Mouse (Mus musculus) limb, embryonic 12.5 days (tissue): ENCODE measurements around the gene Ldha. TPM values are rescaled to one million over a fixed set of nuclear protein-coding genes. Genes with fewer than 3 reads are reported as not detected.
"Not testable (repeated sequence)": the region's sequence is repeated elsewhere in the genome, so short reads cannot be mapped to it uniquely, and the experiment has no call there.

ENCODE experiments used
- ATAC-seq: fragments of 200-750 bp; cut with Nextera tagmentation; 2 replicates; pipeline ENCODE4 v1.8.0; 2017; ENCODE audit warnings: low read depth, moderate TSS enrichment; ENCODE audit not compliant: insufficient number of reproducible peaks, insufficient read depth, low FRiP score, low TSS enrichment
- H3K27ac ChIP-seq: fragments of 300-500 bp; sonication (generic); 2 replicates; pipeline ENCODE4 v1.5.1; 2016; ENCODE audit warnings: mild to moderate bottlenecking, moderate library complexity
- H3K27me3 ChIP-seq: fragments of 300-500 bp; sonication (generic); 2 replicates; pipeline ENCODE4 v1.6.1; 2016; ENCODE audit warnings: mild to moderate bottlenecking, moderate library complexity
- H3K36me3 ChIP-seq: fragments of 300-500 bp; sonication (generic); 2 replicates; pipeline ENCODE4 v1.6.1; 2016; ENCODE audit warnings: mild to moderate bottlenecking, moderate library complexity
- H3K4me1 ChIP-seq: fragments of 300-500 bp; sonication (generic); replicated peaks from 2 replicates; pipeline ENCODE4 v1.6.1; 2016
- H3K4me2 ChIP-seq: fragments of 300-500 bp; sonication (generic); 2 replicates; pipeline ENCODE4 v1.6.1; 2016; ENCODE audit warnings: mild to moderate bottlenecking, moderate library complexity
- H3K4me3 ChIP-seq: fragments of 300-500 bp; sonication (generic); replicated peaks from 2 replicates; pipeline ENCODE4 v1.5.1; 2016; ENCODE audit warnings: mild to moderate bottlenecking
- H3K9ac ChIP-seq: fragments of 300-500 bp; sonication (generic); replicated peaks from 2 replicates; pipeline ENCODE4 v1.6.1; 2016; ENCODE audit warnings: mild to moderate bottlenecking, moderate library complexity
- H3K9me3 ChIP-seq: fragments of 300-500 bp; sonication (generic); 2 replicates; pipeline ENCODE4 v1.6.1; 2016; ENCODE audit warnings: mild to moderate bottlenecking, moderate library complexity
- WGBS: fragments of 180-500 bp; shearing (Covaris S2); methylation state at CpG from one replicate; pipeline ENCODE4 v1.1.7; 2016; 5-methylcytosine and 5-hydroxymethylcytosine counted together
- polyA plus RNA-seq: library from polyadenylated mRNA; unstranded; fragments of >200 nt; fragmentation: Nextera tagmentation; extraction: Ambion mirVana; gene quantifications from 2 replicates; pipeline ENCODE4 v1.2.1, GENCODE M21; 2016

The Ldha gene
- polyA plus RNA-seq, 1 experiment from 2014 or later, result 1,625 TPM

DNA sequence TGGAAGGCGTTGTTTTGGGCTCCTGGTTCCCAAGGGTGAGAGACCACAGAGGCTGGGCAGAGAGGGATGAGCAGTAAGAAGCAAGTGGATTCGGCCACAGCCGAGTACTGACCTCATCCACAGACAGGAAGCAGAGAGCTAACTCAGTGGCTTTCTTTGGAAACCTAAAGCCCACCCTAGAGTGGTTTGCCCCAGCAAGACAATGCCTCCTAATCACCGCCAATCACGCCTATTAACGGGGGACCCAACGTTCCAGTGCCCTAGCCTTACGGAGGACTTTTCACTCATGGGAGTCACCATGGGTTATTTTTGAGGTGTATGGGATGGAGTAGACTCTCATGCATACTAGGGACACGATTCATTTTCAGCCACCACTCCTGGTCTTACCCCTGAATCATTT is 12.1 kb downstream of the Ldha start:
- no peak overlapping the region for H3K9ac ChIP-seq
- H3K4me1 ChIP-seq, result no peaks in the 10 kb centered on the region
- H3K4me2 ChIP-seq, result no peak overlapping the region
- peaks cover 81% of the 10 kb centered on the region for H3K36me3 ChIP-seq
- no peak overlapping the region for H3K4me3 ChIP-seq
- 91% methylated on average over 9 of the region's 9 CpGs for WGBS
- H3K27ac ChIP-seq, result no peak overlapping the region
- no peaks in the 10 kb centered on the region for H3K9me3 ChIP-seq
- ATAC-seq, result no peak
- H3K27me3 ChIP-seq, result no peaks in the 10 kb centered on the region

GRCm38 (mm10) chr7:46855866-46856560 is 14.7 kb downstream of the Ldha start:
- WGBS, result 73% methylated on average over 7 of the region's 7 CpGs
- H3K4me3 ChIP-seq, result no peak overlapping the region
- no peaks in the 10 kb centered on the region for H3K27me3 ChIP-seq
- H3K27ac ChIP-seq, result no peak overlapping the region
- H3K9ac ChIP-seq, result no peak overlapping the region
- H3K4me1 ChIP-seq, result no peaks in the 10 kb centered on the region
- peaks cover 54% of the 10 kb centered on the region for H3K36me3 ChIP-seq
- no peak overlapping the region for H3K4me2 ChIP-seq
- H3K9me3 ChIP-seq, result no peaks in the 10 kb centered on the region
- no peak for ATAC-seq

DNA sequence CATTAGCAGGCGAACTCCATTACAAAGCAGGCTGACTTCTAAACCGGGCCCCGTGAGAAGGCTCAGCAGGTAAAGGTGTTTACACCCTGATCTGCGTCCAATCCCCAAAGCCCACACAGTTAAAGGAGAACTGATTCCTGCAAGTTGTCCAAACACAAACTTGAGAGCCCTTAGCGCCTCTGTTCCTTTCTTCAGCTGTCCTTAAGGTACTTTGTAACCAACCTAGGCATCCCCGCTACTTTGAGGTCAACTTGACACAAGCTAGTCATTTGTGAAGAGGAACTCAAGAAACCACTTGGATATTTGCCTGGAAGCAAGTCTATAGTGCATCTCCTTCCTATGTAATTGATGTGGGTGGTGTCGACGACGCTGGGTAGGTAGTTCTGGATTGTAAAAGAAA is 16.2 kb downstream of the Ldha start:
- Histone ChIP-seq H3K4me2 (no peak overlapping the region), H3K27ac (no peak overlapping the region), H3K36me3 (peaks cover 40% of the 10 kb centered on the region), H3K4me1 (no peaks in the 10 kb centered on the region), H3K9me3 (no peaks in the 10 kb centered on the region), H3K4me3 (no peak overlapping the region), H3K27me3 (no peaks in the 10 kb centered on the region), H3K9ac (no peak overlapping the region)
- 71% methylated on average over 9 of the region's 9 CpGs for whole genome bisulfite sequencing
- no peak for ATAC-seq

DNA sequence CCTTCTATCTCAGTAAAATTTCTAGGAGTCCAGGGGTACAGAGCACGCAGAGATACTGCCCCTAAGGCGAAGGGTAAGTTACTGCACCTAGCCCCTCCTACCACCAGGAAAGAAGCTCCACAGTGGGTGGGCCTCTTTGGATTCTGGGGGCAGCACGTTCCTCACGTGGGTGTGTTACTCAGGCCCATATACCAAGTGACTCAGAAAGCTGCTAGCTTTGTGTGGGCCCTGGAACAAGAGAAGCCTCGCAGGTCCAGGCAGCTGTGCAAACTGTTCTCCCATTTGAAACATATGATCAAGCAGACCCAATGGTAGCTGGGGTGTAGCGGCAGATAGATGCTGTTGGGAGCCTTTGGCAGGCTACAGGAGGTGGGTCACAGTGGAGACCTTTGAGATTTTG is 17.8 kb downstream of the Ldha start:
- WGBS, result 57% methylated on average over 6 of the region's 6 CpGs
- Histone ChIP-seq H3K4me3 (no peak overlapping the region), H3K27me3 (no peaks in the 10 kb centered on the region)

DNA sequence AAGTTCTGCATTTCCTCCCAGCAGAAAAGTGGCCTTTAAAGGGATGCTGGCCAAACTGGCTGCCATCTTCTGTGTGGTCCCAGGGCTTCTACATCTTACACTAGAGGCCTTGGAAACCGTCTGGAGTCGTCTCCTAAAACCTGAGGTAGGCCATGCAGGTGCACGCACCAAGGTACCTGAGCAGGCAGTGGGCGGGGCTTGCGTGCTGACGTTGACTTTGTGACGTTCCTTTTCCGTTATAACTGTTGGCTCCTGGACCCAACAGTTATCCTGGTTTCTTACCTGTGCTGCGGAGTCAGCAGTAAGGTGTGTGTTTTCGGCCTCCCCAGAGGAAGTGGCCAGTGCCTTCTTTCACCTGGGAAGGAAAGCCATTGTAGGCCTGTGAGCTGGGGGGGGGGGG is 19.7 kb downstream of the Ldha start, which contains the start of gene Ldhc:
Ldhc (plus strand) TSS at position 208 of the 400 bp plus-strand sequence.
- WGBS, result 37% methylated on average over 10 of the region's 10 CpGs
- Histone ChIP-seq H3K9ac (no peak within 1 kb of the TSS), H3K9me3 (no peaks in the 10 kb centered on the region), H3K36me3 (peaks cover 4% of the 10 kb centered on the region; the same call in 1 of the 2 replicates), H3K4me2 (no peak within 1 kb of the TSS), H3K4me3 (no peak within 1 kb of the TSS), H3K27ac (no peak within 1 kb of the TSS), H3K27me3 (no peaks in the 10 kb centered on the region), H3K4me1 (no peaks in the 10 kb centered on the region)
- no peak for ATAC-seq

More for the DNA sequence above, 17.8 kb downstream of the Ldha start:
- no peak overlapping the region for H3K9ac ChIP-seq
- ATAC-seq, result no peak
- H3K4me1 ChIP-seq, result no peaks in the 10 kb centered on the region
- no peaks in the 10 kb centered on the region for H3K9me3 ChIP-seq
- H3K27ac ChIP-seq, result no peak overlapping the region
- peaks cover 24% of the 10 kb centered on the region for H3K36me3 ChIP-seq
- no peak overlapping the region for H3K4me2 ChIP-seq

- Histone ChIP-seq H3K4me2 (no peak overlapping the region), H3K9ac (no peak overlapping the region), H3K27me3 (no peaks in the 10 kb centered on the region), H3K27ac (no peak overlapping the region), H3K36me3 (no peaks in the 10 kb centered on the region), H3K4me3 (no peak overlapping the region), H3K9me3 (no peaks in the 10 kb centered on the region), H3K4me1 (no peaks in the 10 kb centered on the region)
- WGBS, result 69% methylated on average over 4 of the region's 4 CpGs
- ATAC-seq, result no peak
These were observed 30.7 kb downstream of the Ldha start for GRCm38 (mm10) chr7:46871988-46872387.

GRCm38 (mm10) chr7:46876841-46877240 is 35.6 kb downstream of the Ldha start:
- H3K27ac ChIP-seq, result no peak overlapping the region
- WGBS, result 65% methylated on average over 4 of the region's 4 CpGs
- H3K36me3 ChIP-seq, result 0 out of 2 replicates have a peak, but pooled peaks cover 5% of the 10 kb centered on the region
- H3K4me1 ChIP-seq, result no peaks in the 10 kb centered on the region
- H3K9me3 ChIP-seq, result no peaks in the 10 kb centered on the region
- H3K9ac ChIP-seq, result no peak overlapping the region
- no peaks in the 10 kb centered on the region for H3K27me3 ChIP-seq
- no peak for ATAC-seq
- no peak overlapping the region for H3K4me2 ChIP-seq
- H3K4me3 ChIP-seq, result no peak overlapping the region

- no peak overlapping the region for H3K27ac ChIP-seq
- H3K36me3 ChIP-seq, result 0 out of 2 replicates have a peak, but pooled peaks cover 5% of the 10 kb centered on the region
- 82% methylated on average over 6 of the region's 6 CpGs for WGBS
- H3K27me3 ChIP-seq, result no peaks in the 10 kb centered on the region
- ATAC-seq, result no peak
- H3K9ac ChIP-seq, result no peak overlapping the region
- no peak overlapping the region for H3K4me2 ChIP-seq
- no peak overlapping the region for H3K4me3 ChIP-seq
- H3K9me3 ChIP-seq, result no peaks in the 10 kb centered on the region
- no peaks in the 10 kb centered on the region for H3K4me1 ChIP-seq
These were observed 36.0 kb downstream of the Ldha start for GRCm38 (mm10) chr7:46877255-46877654.

DNA sequence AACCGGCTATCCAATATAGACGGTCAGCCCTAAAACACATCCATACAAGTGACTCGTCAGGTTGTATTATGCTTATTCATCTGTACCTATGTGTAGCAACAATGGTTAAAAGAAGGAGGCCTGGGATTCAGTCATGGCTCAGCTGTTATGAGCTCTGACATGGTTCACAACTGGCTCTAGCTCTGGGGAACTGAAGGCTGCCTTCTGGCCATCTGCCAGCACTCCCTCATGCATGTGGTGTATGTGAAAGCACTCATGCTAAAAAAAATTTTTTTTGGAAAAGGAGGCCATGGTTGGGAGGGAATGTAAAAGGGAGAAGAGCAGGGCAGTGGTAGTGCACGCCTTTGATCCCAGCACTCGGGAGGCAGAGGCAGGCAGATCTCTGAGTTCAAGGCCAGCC is 38.6 kb downstream of the Ldha start:
- 94% methylated on average over 5 of the region's 5 CpGs for WGBS
- no peak for ATAC-seq
- H3K36me3 ChIP-seq, result peaks cover 26% of the 10 kb centered on the region
- H3K4me3 ChIP-seq, result no peak overlapping the region
- H3K27ac ChIP-seq, result no peak overlapping the region
- H3K27me3 ChIP-seq, result no peaks in the 10 kb centered on the region
- no peak overlapping the region for H3K4me2 ChIP-seq
- H3K4me1 ChIP-seq, result no peaks in the 10 kb centered on the region
- no peaks in the 10 kb centered on the region for H3K9me3 ChIP-seq
- H3K9ac ChIP-seq, result no peak overlapping the region

DNA sequence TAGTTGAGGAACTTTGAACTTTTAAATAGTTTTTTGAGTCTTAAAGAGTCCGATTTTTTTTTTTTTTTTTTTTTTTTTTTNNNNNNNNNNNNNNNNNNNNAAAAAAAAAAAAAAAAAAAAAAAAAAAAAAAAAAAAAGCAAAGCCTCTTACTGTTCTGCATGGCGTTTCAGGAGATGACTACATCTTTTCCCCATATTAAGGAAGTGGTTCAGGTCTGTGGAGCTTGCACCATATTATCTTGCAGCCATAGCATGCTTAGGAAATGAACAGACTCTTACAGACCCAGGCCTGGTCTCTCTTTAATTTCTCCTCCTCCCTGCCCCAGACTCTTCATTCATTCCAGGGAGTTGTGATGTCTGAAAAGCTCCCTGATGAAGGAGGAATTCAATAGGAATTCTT is 39.7 kb downstream of the Ldha start:
- Histone ChIP-seq H3K4me2 (no peak overlapping the region), H3K4me1 (no peaks in the 10 kb centered on the region), H3K9ac (no peak overlapping the region), H3K27me3 (no peaks in the 10 kb centered on the region), H3K9me3 (no peaks in the 10 kb centered on the region), H3K36me3 (peaks cover 37% of the 10 kb centered on the region), H3K4me3 (no peak overlapping the region), H3K27ac (no peak overlapping the region)
- no peak for ATAC-seq
- WGBS, result 96% methylated on average over 2 of the region's 2 CpGs

DNA sequence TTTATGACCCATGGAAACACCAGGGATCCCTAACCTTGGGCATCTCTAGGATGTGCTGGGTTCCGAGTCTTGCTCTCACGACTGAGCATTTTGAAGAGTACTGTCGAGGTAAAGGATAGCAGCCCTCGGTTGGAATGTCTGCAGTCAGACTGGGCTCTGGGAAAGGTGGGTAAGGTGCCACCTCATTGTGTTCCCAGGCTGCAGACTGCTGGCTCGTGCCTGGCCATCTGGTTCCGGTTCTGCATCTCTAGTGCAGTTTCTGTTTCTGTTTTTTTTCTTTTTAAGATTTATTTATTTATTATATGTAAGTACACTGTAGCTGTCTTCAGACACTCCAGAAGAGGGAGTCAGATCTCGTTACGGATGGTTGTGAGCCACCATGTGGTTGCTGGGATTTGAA is 40.7 kb downstream of the Ldha start:
- peaks cover 47% of the 10 kb centered on the region for H3K36me3 ChIP-seq

GRCm38 (mm10) chr7:46883304-46883703 is 42.0 kb downstream of the Ldha start:
- no peak overlapping the region for H3K27ac ChIP-seq
- no peaks in the 10 kb centered on the region for H3K4me1 ChIP-seq
- H3K4me3 ChIP-seq, result no peak overlapping the region
- no peak overlapping the region for H3K4me2 ChIP-seq
- no peak overlapping the region for H3K9ac ChIP-seq
- H3K36me3 ChIP-seq, result peaks cover 60% of the 10 kb centered on the region
- no peaks in the 10 kb centered on the region for H3K9me3 ChIP-seq
- ATAC-seq, result no peak
- no peaks in the 10 kb centered on the region for H3K27me3 ChIP-seq
- 84% methylated on average over 3 of the region's 3 CpGs for WGBS

More for the DNA sequence above, 40.7 kb downstream of the Ldha start:
- H3K4me3 ChIP-seq, H3K9ac ChIP-seq, ATAC-seq, H3K9me3 ChIP-seq, H3K4me1 ChIP-seq, H3K27ac ChIP-seq, H3K4me2 ChIP-seq, H3K27me3 ChIP-seq: not testable (repeated sequence)
- 79% methylated on average over 8 of the region's 8 CpGs for WGBS
